Mouse (Mus musculus) hematopoietic stem cell, adult 5-6 weeks (primary cell): ENCODE data around the gene Prm3. TPM values are rescaled to one million over a fixed set of nuclear protein-coding genes. Genes with fewer than 3 reads are reported as not detected.

Source experiments
- ATAC-seq, 2 experiments: fragments of 125-278 bp in 1 of 2; replicated peaks in 1 of 2; 2 replicates each; pipeline ENCODE4 v1.8.0; 2016 to 2017; ENCODE audit warnings: inconsistent platforms in 2 of 2, mild to moderate bottlenecking in 2 of 2, moderate number of reproducible peaks in 2 of 2, low read depth in 1 of 2, moderate TSS enrichment in 1 of 2; ENCODE audit not compliant: low FRiP score in 2 of 2, poor library complexity in 2 of 2, severe bottlenecking in 2 of 2, insufficient read depth in 1 of 2, low TSS enrichment in 1 of 2
- total RNA-seq: library from RNA; stranded (forward); fragments of 172-1452, 232-1000 nt; gene quantifications from 2 replicates; pipeline ENCODE4 v1.2.3, GENCODE M21; 2017

The Prm3 gene
- not detected in 2 replicates for total RNA-seq

GRCm38 (mm10) chr16:10790702-10791101 is at the start of gene Prm3:
TSS of gene Prm3 (minus strand) at chr16:10790914.
- ATAC-seq, result no peak

GRCm38 (mm10) chr16:10840018-10840417 is 49.3 kb upstream of the Prm3 start:
- no peak for ATAC-seq

- ATAC-seq, result peak; percentile 65 to 86
These were observed 48.0 kb upstream of the Prm3 start for GRCm38 (mm10) chr16:10838487-10839245.

- ATAC-seq, result peak in 1 of 2 experiments; percentile 10; a peak in 1 of 4 replicates
These were observed 47.2 kb upstream of the Prm3 start for GRCm38 (mm10) chr16:10837903-10838302.

- ATAC-seq, result no peak
These were observed 46.5 kb upstream of the Prm3 start for GRCm38 (mm10) chr16:10837250-10837649.

GRCm38 (mm10) chr16:10836388-10836787 is 45.7 kb upstream of the Prm3 start:
- ATAC-seq, result no peak

- peak; percentile 71 to 79 for ATAC-seq
These were observed 44.3 kb upstream of the Prm3 start, which contains the start of gene Rmi2 for GRCm38 (mm10) chr16:10834911-10835587. TSS of gene Rmi2 (plus strand) at chr16:10835059.

GRCm38 (mm10) chr16:10834542-10834910 is 43.8 kb upstream of the Prm3 start:
- ATAC-seq, result no peak

GRCm38 (mm10) chr16:10828461-10828805 is 37.7 kb upstream of the Prm3 start:
- no peak for ATAC-seq

- 0 out of 4 replicates have a peak, but pooled peaks of 1 of the 2 experiments have one; percentile 27 for ATAC-seq
These were observed 37.2 kb upstream of the Prm3 start for GRCm38 (mm10) chr16:10827766-10828460.

- no peak for ATAC-seq
These were observed 36.6 kb upstream of the Prm3 start for GRCm38 (mm10) chr16:10827269-10827668.

- no peak for ATAC-seq
These were observed 35.1 kb upstream of the Prm3 start for GRCm38 (mm10) chr16:10825840-10826239.

- ATAC-seq, result no peak
These were observed 33.8 kb upstream of the Prm3 start for GRCm38 (mm10) chr16:10824536-10824935.

GRCm38 (mm10) chr16:10821387-10821786 is 30.7 kb upstream of the Prm3 start:
- no peak for ATAC-seq

GRCm38 (mm10) chr16:10819966-10820365 is 29.3 kb upstream of the Prm3 start:
- no peak for ATAC-seq

- no peak for ATAC-seq
These were observed 27.9 kb upstream of the Prm3 start for GRCm38 (mm10) chr16:10818579-10819135.

- ATAC-seq, result peak; percentile 75
These were observed 24.1 kb upstream of the Prm3 start for GRCm38 (mm10) chr16:10814864-10815263.

- no peak for ATAC-seq
These were observed 23.0 kb upstream of the Prm3 start for GRCm38 (mm10) chr16:10813726-10814125.
